Mouse (Mus musculus): ENCODE measurements around the gene Cd3d. TPM values are rescaled to one million over a fixed set of nuclear protein-coding genes. Genes with fewer than 3 reads are reported as not detected.

Gene Cd3d
- total and polyA plus RNA-seq, 2 experiments from 2014 or later = not detected

DNA sequence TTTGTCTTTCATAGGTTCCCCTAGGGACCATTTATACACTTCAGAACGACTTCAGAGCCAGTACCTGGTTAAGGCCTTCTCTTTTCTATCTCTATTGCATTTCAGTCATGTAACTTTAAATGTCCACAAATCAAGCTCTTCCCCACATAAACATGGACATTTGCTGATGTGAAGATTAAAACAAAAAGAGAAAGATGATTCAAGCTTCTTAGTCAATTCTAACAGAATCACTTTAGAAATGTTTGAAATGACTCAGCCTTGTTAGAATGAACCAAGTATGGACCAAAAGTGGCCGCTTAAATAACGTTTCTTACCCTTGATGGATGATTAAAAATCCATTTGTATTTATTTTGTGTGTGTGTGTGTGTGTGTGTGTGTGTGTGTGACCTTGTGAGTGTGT is 42.1 kb downstream of the Cd3d start:
- TF ChIP-seq EP300 (IDR thresholded peaks at IDR 0.05; ENCODE audit: low read depth) (no peak), CTCF (IDR thresholded peaks at IDR 0.05; ENCODE audit: low read depth) (no peak)
- DNase-seq (ENCODE audit: low spot score) (no peak), ATAC-seq (ENCODE audit: insufficient read depth, low read depth) (no peak)
- Histone ChIP-seq H3K27me3 (ENCODE audit: control insufficient read depth, insufficient read depth, low read length) (peaks cover 19% of the 10 kb centered on the region), H3K27ac (ENCODE audit: low read depth) (no peak overlapping the region), H3K4me3 (ENCODE audit: low read depth, low read length) (no peak overlapping the region), H3K9ac (replicated peaks; ENCODE audit: low read depth, low read length) (no peak overlapping the region), H3K9me3 (replicated peaks; ENCODE audit: control insufficient read depth, low read length) (no peaks in the 10 kb centered on the region), H3K4me2 (ENCODE audit: low read depth, low read length) (no peak overlapping the region), H3K4me1 (ENCODE audit: control insufficient read depth, insufficient read depth) (no peaks in the 10 kb centered on the region), H3K36me3 (replicated peaks; ENCODE audit: control insufficient read depth, insufficient read depth, low read length) (no peaks in the 10 kb centered on the region)
- WGBS = 55% methylated on average over 3 of the region's 3 CpGs

DNA sequence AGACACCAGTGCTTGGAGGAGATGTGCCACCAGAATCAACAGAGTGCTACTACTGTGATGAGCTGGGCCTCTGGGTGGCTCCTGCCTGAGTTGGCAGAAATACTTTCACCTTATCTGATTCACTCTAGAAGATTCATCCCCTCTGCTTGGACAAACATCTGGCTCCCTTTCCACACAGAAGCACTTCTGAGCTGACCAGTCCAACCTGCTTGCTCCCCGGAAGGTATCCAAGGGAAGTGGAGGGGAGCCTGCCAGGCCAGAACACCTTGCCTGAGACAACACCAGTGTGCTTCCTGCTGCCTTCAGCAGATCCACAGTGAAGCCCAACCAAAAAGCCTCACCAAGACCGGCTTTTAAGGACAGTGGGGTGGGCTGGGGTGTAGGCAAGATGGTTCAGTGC is 42.6 kb downstream of the Cd3d start:
- WGBS = 55% methylated on average over 2 of the region's 2 CpGs
- Histone ChIP-seq H3K27me3 (ENCODE audit: control insufficient read depth, insufficient read depth, low read length) (peaks cover 24% of the 10 kb centered on the region), H3K4me2 (ENCODE audit: low read depth, low read length) (no peak overlapping the region), H3K36me3 (replicated peaks; ENCODE audit: control insufficient read depth, insufficient read depth, low read length) (no peaks in the 10 kb centered on the region), H3K9ac (replicated peaks; ENCODE audit: low read depth, low read length) (no peak overlapping the region), H3K27ac (ENCODE audit: low read depth) (no peak overlapping the region), H3K4me3 (ENCODE audit: low read depth, low read length) (no peak overlapping the region), H3K4me1 (ENCODE audit: control insufficient read depth, insufficient read depth) (no peaks in the 10 kb centered on the region), H3K9me3 (replicated peaks; ENCODE audit: control insufficient read depth, low read length) (no peaks in the 10 kb centered on the region)
- TF ChIP-seq EP300 (IDR thresholded peaks at IDR 0.05; ENCODE audit: low read depth) = no peak
- TF ChIP-seq CTCF (IDR thresholded peaks at IDR 0.05; ENCODE audit: low read depth) = no peak
- DNase-seq (ENCODE audit: low spot score) (no peak), ATAC-seq (ENCODE audit: insufficient read depth, low read depth) (no peak)

DNA sequence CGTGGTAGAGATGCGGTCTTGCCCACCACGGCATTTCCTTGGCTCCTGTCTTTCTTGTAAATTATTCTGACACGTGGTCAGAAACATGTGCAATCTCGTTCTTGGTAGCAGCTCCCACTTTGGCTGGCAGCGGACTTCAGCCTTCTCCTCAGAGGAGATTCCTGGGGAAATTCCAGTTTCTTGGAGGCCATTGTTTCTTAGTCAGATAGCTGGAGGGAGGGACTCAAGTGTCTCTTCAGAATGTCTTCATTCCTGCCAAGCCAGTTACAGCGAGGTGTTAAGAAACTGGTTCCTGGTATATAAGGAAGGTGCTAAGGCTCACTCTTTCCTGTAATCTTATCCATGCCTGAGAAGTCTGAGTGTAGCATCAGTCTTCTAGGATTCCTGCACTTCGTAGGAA is 45.8 kb downstream of the Cd3d start:
- ATAC-seq (ENCODE audit: insufficient read depth, low read depth) = no peak
- TF ChIP-seq CTCF (IDR thresholded peaks at IDR 0.05; ENCODE audit: low read depth) (no peak), EP300 (IDR thresholded peaks at IDR 0.05; ENCODE audit: low read depth) (no peak)
- Histone ChIP-seq H3K9ac (replicated peaks; ENCODE audit: low read depth, low read length) (no peak overlapping the region), H3K4me3 (ENCODE audit: low read depth, low read length) (no peak overlapping the region), H3K4me1 (ENCODE audit: control insufficient read depth, insufficient read depth) (no peaks in the 10 kb centered on the region), H3K4me2 (ENCODE audit: low read depth, low read length) (no peak overlapping the region), H3K9me3 (replicated peaks; ENCODE audit: control insufficient read depth, low read length) (no peaks in the 10 kb centered on the region), H3K27me3 (ENCODE audit: control insufficient read depth, insufficient read depth, low read length) (peaks cover 33% of the 10 kb centered on the region), H3K36me3 (replicated peaks; ENCODE audit: control insufficient read depth, insufficient read depth, low read length) (no peaks in the 10 kb centered on the region), H3K27ac (ENCODE audit: low read depth) (no peak overlapping the region)
- no peak for DNase-seq (ENCODE audit: low spot score)
- 55% methylated on average over 8 of the region's 8 CpGs for WGBS

DNA sequence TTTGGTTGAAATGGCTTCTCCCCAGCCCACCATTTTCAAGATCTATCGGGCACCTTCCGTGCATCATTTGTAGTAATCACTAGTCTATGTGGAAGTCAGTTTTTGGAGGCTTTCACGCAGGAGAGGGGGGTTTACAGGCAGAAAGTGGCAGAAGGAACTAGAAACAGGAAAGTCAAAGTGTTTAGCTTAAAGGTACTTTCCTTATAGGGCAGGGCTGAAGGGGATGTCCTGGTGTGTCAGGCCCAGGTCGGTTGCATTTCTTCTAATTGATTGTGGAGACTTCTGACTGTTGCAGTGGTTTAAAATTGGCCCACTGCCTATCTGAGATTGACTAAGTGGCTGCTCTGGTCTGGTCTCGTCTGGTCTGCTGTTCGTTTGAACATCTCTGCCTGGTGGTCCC is 48.8 kb downstream of the Cd3d start:
- WGBS = 47% methylated on average over 6 of the region's 6 CpGs
- Histone ChIP-seq H3K27ac (ENCODE audit: low read depth) (no peak overlapping the region), H3K4me1 (ENCODE audit: control insufficient read depth, insufficient read depth) (no peaks in the 10 kb centered on the region), H3K9me3 (replicated peaks; ENCODE audit: control insufficient read depth, low read length) (no peaks in the 10 kb centered on the region), H3K4me2 (ENCODE audit: low read depth, low read length) (no peak overlapping the region), H3K9ac (replicated peaks; ENCODE audit: low read depth, low read length) (no peak overlapping the region), H3K36me3 (replicated peaks; ENCODE audit: control insufficient read depth, insufficient read depth, low read length) (no peaks in the 10 kb centered on the region), H3K27me3 (ENCODE audit: control insufficient read depth, insufficient read depth, low read length) (peaks cover 32% of the 10 kb centered on the region), H3K4me3 (ENCODE audit: low read depth, low read length) (no peak overlapping the region)
- no peak for ATAC-seq (ENCODE audit: insufficient read depth, low read depth)
- TF ChIP-seq CTCF (IDR thresholded peaks at IDR 0.05; ENCODE audit: low read depth) = no peak
- TF ChIP-seq EP300 (IDR thresholded peaks at IDR 0.05; ENCODE audit: low read depth) = no peak
- DNase-seq (ENCODE audit: low spot score) = no peak

DNA sequence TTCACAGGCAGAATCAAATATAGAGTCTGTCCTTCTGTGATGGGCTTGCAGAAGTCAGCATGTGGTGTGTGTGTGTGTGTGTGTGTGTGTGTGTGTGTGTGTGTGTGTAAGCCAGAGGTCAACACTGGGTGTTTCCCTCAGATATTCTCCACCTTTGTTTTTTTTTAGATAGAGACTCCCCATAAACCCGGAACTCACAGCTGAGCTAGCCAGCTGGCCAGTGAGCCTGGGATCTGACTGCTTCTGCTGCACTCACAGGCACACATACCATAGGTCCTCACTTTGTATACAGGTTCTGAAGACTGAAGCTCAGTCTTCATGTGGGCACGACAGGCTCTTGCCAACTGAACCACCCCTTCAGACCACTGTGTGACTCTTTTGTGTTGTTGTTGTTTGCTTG is 50.7 kb downstream of the Cd3d start:
- ATAC-seq (ENCODE audit: insufficient read depth, low read depth) (no peak), DNase-seq (ENCODE audit: low spot score) (no peak)
- H3K27me3 ChIP-seq (ENCODE audit: control insufficient read depth, insufficient read depth, low read length) = peaks cover 24% of the 10 kb centered on the region
- no peaks in the 10 kb centered on the region for H3K9me3 ChIP-seq (replicated peaks; ENCODE audit: control insufficient read depth, low read length)
- no peaks in the 10 kb centered on the region for H3K4me1 ChIP-seq (ENCODE audit: control insufficient read depth, insufficient read depth)
- H3K27ac ChIP-seq (ENCODE audit: low read depth) = no peak overlapping the region
- no peak overlapping the region for H3K4me2 ChIP-seq (ENCODE audit: low read depth, low read length)
- TF ChIP-seq CTCF (IDR thresholded peaks at IDR 0.05; ENCODE audit: low read depth) = no peak
- TF ChIP-seq EP300 (IDR thresholded peaks at IDR 0.05; ENCODE audit: low read depth) = no peak
- H3K36me3 ChIP-seq (replicated peaks; ENCODE audit: control insufficient read depth, insufficient read depth, low read length) = no peaks in the 10 kb centered on the region
- no peak overlapping the region for H3K9ac ChIP-seq (replicated peaks; ENCODE audit: low read depth, low read length)
- no peak overlapping the region for H3K4me3 ChIP-seq (ENCODE audit: low read depth, low read length)
- WGBS = 48% methylated on average over 2 of the region's 2 CpGs

DNA sequence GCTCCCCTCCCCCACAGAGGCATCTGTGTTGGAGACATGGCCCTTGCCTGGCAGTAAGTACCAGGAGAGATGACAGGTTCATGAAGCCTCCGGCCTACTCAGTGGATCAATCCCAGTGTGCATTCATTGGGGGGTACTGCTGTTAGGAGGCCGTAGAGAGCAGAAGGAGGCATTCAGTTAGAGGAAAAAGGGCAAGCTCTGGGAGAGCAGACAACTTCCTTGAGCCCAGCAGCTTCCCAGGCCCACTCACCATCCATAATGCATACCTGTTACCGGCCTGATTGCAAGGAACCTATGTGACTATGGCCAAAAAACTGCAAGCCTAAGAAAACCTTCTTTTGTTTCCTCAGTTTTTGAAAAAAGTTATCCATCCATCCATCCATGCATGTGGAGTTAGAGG is 52.9 kb downstream of the Cd3d start:
- no peaks in the 10 kb centered on the region for H3K4me1 ChIP-seq (ENCODE audit: control insufficient read depth, insufficient read depth)

More for the DNA sequence above, 52.9 kb downstream of the Cd3d start:
- Histone ChIP-seq H3K27me3 (ENCODE audit: control insufficient read depth, insufficient read depth, low read length) (peaks cover 15% of the 10 kb centered on the region; the same call in 1 of the 2 replicates), H3K9ac (replicated peaks; ENCODE audit: low read depth, low read length) (no peak overlapping the region), H3K27ac (ENCODE audit: low read depth) (no peak overlapping the region), H3K36me3 (replicated peaks; ENCODE audit: control insufficient read depth, insufficient read depth, low read length) (no peaks in the 10 kb centered on the region), H3K9me3 (replicated peaks; ENCODE audit: control insufficient read depth, low read length) (no peaks in the 10 kb centered on the region), H3K4me3 (ENCODE audit: low read depth, low read length) (no peak overlapping the region), H3K4me2 (ENCODE audit: low read depth, low read length) (no peak overlapping the region)
- TF ChIP-seq CTCF (IDR thresholded peaks at IDR 0.05; ENCODE audit: low read depth) (no peak), EP300 (IDR thresholded peaks at IDR 0.05; ENCODE audit: low read depth) (no peak)
- DNase-seq (ENCODE audit: low spot score) (no peak), ATAC-seq (ENCODE audit: insufficient read depth, low read depth) (no peak)
- 72% methylated on average over 3 of the region's 3 CpGs for WGBS

Other genes with a start within 250 kb of the Cd3d start
- gene Phldb1, start 246.6 kb upstream of the Cd3d start, total RNA-seq (2014; rRNA removed; ENCODE audit: low replicate concordance) = 96.0 and 138 TPM in 2 replicates
- 25.8 and 28.0 TPM in 2 replicates for gene Phldb1, start 246.6 kb upstream of the Cd3d start, polyA plus RNA-seq (2015; fragmentation: Nextera tagmentation; extraction: Ambion mirVana)
- gene Arcn1, start 213.9 kb upstream of the Cd3d start, total RNA-seq (2014; rRNA removed; ENCODE audit: low replicate concordance) = 71.6 and 80.1 TPM in 2 replicates
- 69.5 and 78.3 TPM in 2 replicates for gene Arcn1, start 213.9 kb upstream of the Cd3d start, polyA plus RNA-seq (2015; fragmentation: Nextera tagmentation; extraction: Ambion mirVana)
- 10.0 and 41.0 TPM in 2 replicates for gene Ift46, start 213.9 kb upstream of the Cd3d start, total RNA-seq (2014; rRNA removed; ENCODE audit: low replicate concordance)
- gene Ift46, start 213.9 kb upstream of the Cd3d start, polyA plus RNA-seq (2015; fragmentation: Nextera tagmentation; extraction: Ambion mirVana) = 49.5 and 60.6 TPM in 2 replicates
- 2.4 and 5.2 TPM in 2 replicates for gene Tmem25, start 182.5 kb upstream of the Cd3d start, total RNA-seq (2014; rRNA removed; ENCODE audit: low replicate concordance)
- 3.2 and 3.4 TPM in 2 replicates for gene Tmem25, start 182.5 kb upstream of the Cd3d start, polyA plus RNA-seq (2015; fragmentation: Nextera tagmentation; extraction: Ambion mirVana)
- gene Ttc36, start 178.7 kb upstream of the Cd3d start, total RNA-seq (2014; rRNA removed; ENCODE audit: low replicate concordance) = 0.31 TPM in 1 of 2 replicates, not detected in the other
- 0.72 TPM in 1 of 2 replicates, not detected in the other for gene Ttc36, start 178.7 kb upstream of the Cd3d start, polyA plus RNA-seq (2015; fragmentation: Nextera tagmentation; extraction: Ambion mirVana)
- gene Kmt2a, start 100.5 kb upstream of the Cd3d start, total RNA-seq (2014; rRNA removed; ENCODE audit: low replicate concordance) = 4.9 and 7.8 TPM in 2 replicates
- gene Kmt2a, start 100.5 kb upstream of the Cd3d start, polyA plus RNA-seq (2015; fragmentation: Nextera tagmentation; extraction: Ambion mirVana) = 4.2 and 4.4 TPM in 2 replicates
- gene Atp5l, start 61.0 kb upstream of the Cd3d start, total RNA-seq (2014; rRNA removed; ENCODE audit: low replicate concordance) = 688 and 746 TPM in 2 replicates
- gene Atp5l, start 61.0 kb upstream of the Cd3d start, polyA plus RNA-seq (2015; fragmentation: Nextera tagmentation; extraction: Ambion mirVana) = 2,678 and 2,844 TPM in 2 replicates
- gene Ube4a, start 16.2 kb upstream of the Cd3d start, total RNA-seq (2014; rRNA removed; ENCODE audit: low replicate concordance) = 10.7 and 16.8 TPM in 2 replicates
- gene Ube4a, start 16.2 kb upstream of the Cd3d start, polyA plus RNA-seq (2015; fragmentation: Nextera tagmentation; extraction: Ambion mirVana) = 9.8 and 9.9 TPM in 2 replicates
- 1.2 TPM in 1 of 2 replicates, not detected in the other for gene Cd3g, start 1.4 kb upstream of the Cd3d start, total RNA-seq (2014; rRNA removed; ENCODE audit: low replicate concordance)
- gene Cd3g, start 1.4 kb upstream of the Cd3d start, polyA plus RNA-seq (2015; fragmentation: Nextera tagmentation; extraction: Ambion mirVana) = 0.11 TPM in 1 of 2 replicates, not detected in the other
- 0.27 TPM in 1 of 2 replicates, not detected in the other for gene Cd3e, start 27.8 kb downstream of the Cd3d start, total RNA-seq (2014; rRNA removed; ENCODE audit: low replicate concordance)
- 0.14 TPM in 1 of 2 replicates, not detected in the other for gene Cd3e, start 27.8 kb downstream of the Cd3d start, polyA plus RNA-seq (2015; fragmentation: Nextera tagmentation; extraction: Ambion mirVana)
- 0.15 and 0.31 TPM in 2 replicates for gene Mpzl2, start 58.0 kb downstream of the Cd3d start, total RNA-seq (2014; rRNA removed; ENCODE audit: low replicate concordance)
- 0.41 and 0.42 TPM in 2 replicates for gene Mpzl2, start 58.0 kb downstream of the Cd3d start, polyA plus RNA-seq (2015; fragmentation: Nextera tagmentation; extraction: Ambion mirVana)
- 1.7 and 3.1 TPM in 2 replicates for gene Mpzl3, start 73.4 kb downstream of the Cd3d start, total RNA-seq (2014; rRNA removed; ENCODE audit: low replicate concordance)
- 0.59 and 0.68 TPM in 2 replicates for gene Mpzl3, start 73.4 kb downstream of the Cd3d start, polyA plus RNA-seq (2015; fragmentation: Nextera tagmentation; extraction: Ambion mirVana)
- not detected in 2 replicates for gene Jaml, start 97.4 kb downstream of the Cd3d start, total RNA-seq (2014; rRNA removed; ENCODE audit: low replicate concordance)
- 0.08 and 0.40 TPM in 2 replicates for gene Jaml, start 97.4 kb downstream of the Cd3d start, polyA plus RNA-seq (2015; fragmentation: Nextera tagmentation; extraction: Ambion mirVana)
- gene Scn2b, start 136.0 kb downstream of the Cd3d start, total RNA-seq (2014; rRNA removed; ENCODE audit: low replicate concordance) = 0.04 and 0.53 TPM in 2 replicates
- 0.31 and 0.51 TPM in 2 replicates for gene Scn2b, start 136.0 kb downstream of the Cd3d start, polyA plus RNA-seq (2015; fragmentation: Nextera tagmentation; extraction: Ambion mirVana)
- 0.27 and 0.57 TPM in 2 replicates for gene Scn4b, start 156.6 kb downstream of the Cd3d start, total RNA-seq (2014; rRNA removed; ENCODE audit: low replicate concordance)
- 0.10 and 0.11 TPM in 2 replicates for gene Scn4b, start 156.6 kb downstream of the Cd3d start, polyA plus RNA-seq (2015; fragmentation: Nextera tagmentation; extraction: Ambion mirVana)
- gene BC049352, start 200.2 kb downstream of the Cd3d start, total RNA-seq (2014; rRNA removed; ENCODE audit: low replicate concordance) = not detected in 2 replicates
- not detected in 2 replicates for gene BC049352, start 200.2 kb downstream of the Cd3d start, polyA plus RNA-seq (2015; fragmentation: Nextera tagmentation; extraction: Ambion mirVana)
- gene Tmprss4, start 222.3 kb downstream of the Cd3d start, total RNA-seq (2014; rRNA removed; ENCODE audit: low replicate concordance) = not detected in 2 replicates
- 0.22 TPM in 1 of 2 replicates, not detected in the other for gene Tmprss4, start 222.3 kb downstream of the Cd3d start, polyA plus RNA-seq (2015; fragmentation: Nextera tagmentation; extraction: Ambion mirVana)